Mouse (Mus musculus) brain, embryonic 14.5 days (tissue): ENCODE results near the gene Amotl1.

Experiments used
- CTCF ChIP-seq: fragments of 200-500 bp; IDR thresholded peaks from 2 replicates; pipeline ENCODE4 v1.5.1; 2012; ENCODE audit warnings: inconsistent platforms, mild to moderate bottlenecking, moderate library complexity, borderline replicate concordance; ENCODE audit not compliant: insufficient read depth, insufficient read length; ENCODE audit errors: extremely low read depth
- POLR2A ChIP-seq: fragments of 200-500 bp; IDR thresholded peaks from 2 replicates; pipeline ENCODE4 v1.6.1; 2012; ENCODE audit warnings: mild to moderate bottlenecking, inconsistent platforms, borderline replicate concordance; ENCODE audit not compliant: poor library complexity, insufficient read depth, insufficient read length, severe bottlenecking; ENCODE audit errors: extremely low read depth

- TF ChIP-seq CTCF (no peak), POLR2A (no peak)
Measured at GRCm38 (mm10) chr9:14603475-14603874, 41.4 kb downstream of the Amotl1 start.
